Mouse (Mus musculus): Measurements from ENCODE around the gene Rab28. TPM values are rescaled to one million over a fixed set of nuclear protein-coding genes. Genes with fewer than 3 reads are reported as not detected.
"Not testable (repeated sequence)": the region's sequence is repeated elsewhere in the genome, so short reads cannot be mapped to it uniquely, and the experiment has no call there.

The Rab28 gene
- total RNA-seq (2021) = 10 to 100 TPM; 60.8 TPM
- long read RNA-seq, experiment 1, transcript Rab28-203 (8 exons, 1,697 nt) = minor isoform, 23 of 198 reads
- long read RNA-seq, experiment 1, transcript Rab28-201 (7 exons, 1,635 nt) = major isoform, 161 of 198 reads
- long read RNA-seq, experiment 1, partial matches to known transcripts = 1 of 198 reads
- long read RNA-seq, experiment 1, other reads (novel, unspliced or antisense) = 13 of 198 reads
- long read RNA-seq, experiment 2, transcript Rab28-201 (7 exons, 1,635 nt) = major isoform, 134 of 171 reads
- long read RNA-seq, experiment 2, transcript Rab28-203 (8 exons, 1,697 nt) = minor isoform, 21 of 171 reads
- long read RNA-seq, experiment 2, partial matches to known transcripts = 0 of 171 reads
- long read RNA-seq, experiment 2, other reads (novel, unspliced or antisense) = 16 of 171 reads

DNA sequence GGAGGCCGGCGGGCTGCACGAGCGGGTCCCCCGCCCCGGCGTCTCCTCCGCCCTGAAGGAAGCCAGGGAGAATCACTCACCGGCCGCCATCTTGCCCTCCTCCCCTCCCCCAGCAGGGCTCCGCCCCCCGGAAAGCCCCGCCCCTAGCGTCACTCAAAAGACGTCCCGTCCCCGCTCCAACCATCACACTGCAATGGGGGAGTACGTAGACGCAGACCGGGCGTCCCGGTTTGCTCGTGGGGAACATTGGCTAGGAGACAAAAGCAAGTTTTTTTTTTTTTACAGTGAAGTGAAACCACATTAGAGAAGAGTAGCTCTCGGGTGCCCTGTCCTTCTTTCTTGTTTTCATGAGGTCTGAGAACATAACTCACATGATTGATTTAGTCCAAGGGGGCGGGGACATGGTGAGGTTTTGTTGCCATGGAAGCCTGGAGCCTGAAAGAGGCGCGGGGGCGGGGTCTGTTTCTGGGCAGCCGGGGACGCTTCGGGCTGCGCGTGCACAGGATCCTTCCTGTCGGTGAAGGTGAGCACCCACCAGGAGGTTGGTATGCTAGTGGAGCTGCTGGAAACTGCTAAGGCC lies at the start of gene Rab28:
Rab28 (minus strand) TSS at position 107 of the 580 bp plus-strand sequence.
- intact Hi-C loops (cut with DNase I) = no loop called here
- DNase-seq (ENCODE audit: low spot score in 2 of 2) = peak; percentile 96 to 99

DNA sequence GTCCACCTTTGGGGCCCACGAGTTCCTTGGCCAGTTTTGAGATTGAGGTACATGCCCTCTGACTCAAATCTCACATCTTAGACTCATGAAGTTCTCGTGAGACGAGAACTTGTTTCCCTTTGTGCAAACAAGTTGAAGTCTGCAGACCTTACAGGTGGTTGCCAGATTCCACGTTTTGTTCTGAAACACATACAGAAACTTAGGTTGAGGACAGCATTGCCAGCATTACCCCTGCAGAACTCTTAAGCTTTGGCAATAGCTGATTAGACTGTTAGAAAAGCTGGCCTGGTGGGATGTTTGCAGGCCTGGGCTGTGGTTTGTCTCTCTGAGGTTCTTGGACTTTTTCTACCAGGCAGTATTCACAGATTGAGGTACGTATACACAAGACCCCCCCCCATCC lies 49.4 kb upstream of the Rab28 start:
- no peak for DNase-seq (ENCODE audit: low spot score in 2 of 2)
- intact Hi-C loops (cut with DNase I) = no loop called here

DNA sequence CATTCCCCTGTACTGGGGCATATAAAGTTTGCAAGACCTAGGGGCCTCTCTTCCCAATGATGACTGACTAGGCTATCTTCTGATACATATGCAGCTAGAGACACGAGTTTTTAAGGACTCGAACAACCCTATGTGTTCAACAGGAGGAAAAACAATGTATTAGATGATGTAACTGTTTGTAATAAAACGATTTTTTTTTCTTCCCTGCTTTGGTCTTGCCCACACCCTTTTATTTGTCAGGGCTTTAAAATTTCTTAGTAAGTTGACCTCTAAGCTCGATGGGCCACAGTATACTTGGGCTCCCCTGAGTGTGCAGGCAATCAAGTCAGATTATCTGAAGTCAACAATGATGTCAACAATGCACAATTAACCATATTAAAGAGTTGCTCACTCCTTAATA lies 48.4 kb upstream of the Rab28 start:
- no peak for DNase-seq (ENCODE audit: low spot score in 2 of 2)
- intact Hi-C loops (cut with DNase I) = no loop called here

DNA sequence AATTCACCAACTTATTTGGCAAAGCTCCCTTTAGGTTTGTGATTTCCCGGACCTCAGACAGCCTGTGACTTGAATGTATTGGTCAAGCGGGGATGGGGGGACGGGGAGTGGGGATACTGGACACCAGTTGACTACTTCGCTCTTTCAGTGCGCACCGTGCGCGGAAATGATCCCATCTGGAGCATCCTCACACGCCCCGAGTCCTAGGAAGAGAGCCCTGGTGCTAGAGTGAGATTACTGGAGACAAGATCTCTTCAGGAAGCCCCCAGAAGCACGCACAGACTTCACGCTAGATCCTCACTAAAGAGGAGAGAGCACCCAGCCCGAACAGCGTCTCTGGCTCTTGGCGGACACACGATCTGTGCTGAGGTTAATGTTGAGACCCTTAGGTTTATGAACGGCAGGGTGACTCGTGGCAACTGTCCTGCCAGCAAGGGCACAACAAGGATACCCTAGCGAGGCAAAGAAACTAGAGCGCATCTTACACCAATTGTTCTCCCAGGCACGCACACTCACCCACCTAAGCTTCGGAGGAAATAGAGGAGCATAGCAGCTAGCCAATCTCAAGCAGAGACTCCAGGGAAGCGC lies 47.5 kb upstream of the Rab28 start:
- no peak for DNase-seq (ENCODE audit: low spot score in 2 of 2)
- intact Hi-C loops (cut with DNase I) = no loop called here

DNA sequence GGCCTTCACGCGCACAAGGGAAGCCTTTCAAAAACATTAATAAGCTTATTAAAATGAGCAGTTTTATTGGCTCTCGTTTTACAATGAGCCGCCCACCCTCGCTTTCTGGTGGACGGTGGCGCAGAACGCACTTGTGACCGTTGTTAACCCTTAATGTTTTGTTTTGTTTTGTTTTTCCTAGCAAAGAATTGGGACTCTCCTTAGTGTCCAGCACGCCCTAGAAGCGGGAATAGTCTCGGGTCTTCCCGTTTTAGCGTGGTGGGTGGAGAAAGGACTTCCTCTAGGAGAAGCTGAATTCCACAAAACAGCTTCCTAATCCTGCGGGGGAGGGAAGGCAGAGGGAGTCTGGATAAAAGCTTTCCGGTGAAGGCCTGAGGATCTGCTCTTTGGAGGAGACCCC lies 46.9 kb upstream of the Rab28 start:
- DNase-seq (ENCODE audit: low spot score in 2 of 2) = no peak
- intact Hi-C loops (cut with DNase I) = no loop called here

DNA sequence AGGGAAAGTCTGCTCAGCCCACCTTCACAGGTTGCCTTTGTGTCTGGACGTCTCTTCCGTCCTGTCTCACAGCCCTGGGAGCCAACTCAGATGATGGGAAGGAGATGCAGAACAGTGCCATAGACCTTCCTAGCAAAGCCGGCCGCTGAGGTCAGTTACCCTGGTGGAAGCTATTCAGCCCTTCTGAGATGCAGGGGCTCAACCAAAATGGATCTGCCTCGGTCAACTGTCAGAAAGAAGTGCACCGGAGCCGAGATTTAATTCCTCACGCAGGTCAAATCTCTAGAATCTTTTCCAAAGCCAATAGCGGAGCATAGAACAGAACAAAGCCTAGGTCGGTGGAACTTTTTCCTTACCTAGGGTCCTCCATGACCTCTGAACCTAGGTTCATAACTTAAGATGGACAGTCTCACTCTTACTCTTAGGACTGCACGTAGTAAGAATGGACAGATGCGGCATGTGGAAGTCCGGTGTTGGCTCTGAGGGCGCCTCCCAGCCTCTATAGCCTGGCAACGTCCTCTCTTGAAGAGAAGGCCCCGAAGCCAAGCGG lies 46.3 kb upstream of the Rab28 start:
- no peak for DNase-seq (ENCODE audit: low spot score in 2 of 2)
- intact Hi-C loops (cut with DNase I) = no loop called here

DNA sequence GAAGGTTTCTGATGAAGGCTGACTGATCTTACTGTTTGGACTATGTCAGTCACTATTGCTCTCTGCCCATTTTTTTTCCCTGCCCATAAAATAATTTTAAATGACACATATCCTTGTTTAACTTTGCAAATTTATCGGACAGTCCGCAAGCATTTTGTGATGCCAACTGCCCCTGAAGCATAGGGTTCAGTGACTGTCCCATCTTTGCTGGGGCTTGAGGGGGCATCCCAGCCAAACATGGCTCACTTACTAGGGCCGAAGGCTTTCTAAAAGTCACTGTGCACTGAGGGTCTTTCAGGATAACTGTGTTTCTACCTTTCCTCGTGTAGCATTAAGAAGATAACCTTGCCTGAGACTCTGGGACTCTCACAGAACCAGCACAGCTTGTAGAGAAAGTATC lies 44.8 kb upstream of the Rab28 start:
- DNase-seq (ENCODE audit: low spot score in 2 of 2) = no peak
- intact Hi-C loops (cut with DNase I) = no loop called here

DNA sequence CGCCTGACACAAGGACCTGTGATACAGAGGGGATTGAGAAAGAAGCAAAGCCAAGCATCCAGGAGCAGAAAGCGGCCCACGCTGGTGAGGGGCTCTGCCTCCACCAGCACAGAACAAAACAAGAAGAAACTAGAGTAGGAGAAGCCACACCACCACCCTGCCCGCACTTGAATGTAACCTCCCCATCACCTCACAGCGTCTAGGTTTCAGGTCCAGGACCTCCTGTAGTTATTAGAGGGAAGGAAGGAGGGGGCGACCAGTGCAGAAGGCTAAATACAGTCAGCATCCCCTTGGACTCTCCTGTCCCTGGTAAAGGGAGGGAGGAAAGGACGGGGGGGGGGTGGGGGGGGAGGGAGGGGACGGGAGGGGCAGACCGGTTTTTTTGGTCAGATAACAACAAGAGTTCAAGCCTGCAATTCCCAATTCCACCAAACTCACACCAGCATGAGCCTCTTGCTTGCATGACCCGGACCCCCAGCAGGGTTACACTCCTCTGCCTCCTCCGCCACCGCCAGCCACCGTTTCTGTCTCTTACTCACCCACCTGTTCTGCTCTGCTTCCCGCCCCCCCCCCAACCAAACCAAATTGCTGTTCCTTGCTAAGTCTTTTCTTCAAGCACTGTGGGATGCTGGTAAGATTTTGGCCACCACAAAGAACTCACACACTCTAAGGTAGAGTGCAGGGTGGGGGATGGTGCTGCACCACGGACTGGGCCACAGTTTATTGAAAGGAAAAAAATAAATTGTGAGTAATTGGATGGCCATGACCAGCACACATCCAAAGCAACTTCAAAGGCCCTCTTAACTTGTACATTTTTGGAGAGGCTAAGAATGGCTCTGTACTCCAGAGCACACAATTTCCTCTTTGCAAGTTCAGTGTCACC lies 37.2 kb upstream of the Rab28 start:
- intact Hi-C loops (cut with DNase I) = no loop called here

DNA sequence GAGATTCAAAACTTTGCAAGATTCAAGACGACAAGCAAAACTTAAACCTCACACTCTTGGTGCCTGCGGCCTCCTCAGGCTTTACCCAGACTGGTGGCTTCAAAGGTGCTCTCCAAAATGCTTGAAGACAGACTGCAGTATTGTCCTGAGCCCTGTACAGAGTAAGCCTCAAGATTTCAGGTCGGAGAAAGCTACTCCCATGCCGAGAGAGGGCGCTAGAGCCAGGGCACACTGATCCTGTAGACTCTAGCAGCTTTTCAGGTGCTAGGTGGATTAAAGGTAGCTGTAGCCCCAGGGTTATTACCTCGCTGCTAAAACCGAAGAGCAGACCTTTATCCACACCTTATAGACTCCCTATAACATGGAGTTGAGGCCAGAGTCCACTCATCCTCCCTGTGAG lies 36.3 kb upstream of the Rab28 start:
- DNase-seq (ENCODE audit: low spot score in 2 of 2) = no peak
- intact Hi-C loops (cut with DNase I) = no loop called here

More for the DNA sequence above, 37.2 kb upstream of the Rab28 start:
- DNase-seq (ENCODE audit: low spot score in 2 of 2) = no peak

DNA sequence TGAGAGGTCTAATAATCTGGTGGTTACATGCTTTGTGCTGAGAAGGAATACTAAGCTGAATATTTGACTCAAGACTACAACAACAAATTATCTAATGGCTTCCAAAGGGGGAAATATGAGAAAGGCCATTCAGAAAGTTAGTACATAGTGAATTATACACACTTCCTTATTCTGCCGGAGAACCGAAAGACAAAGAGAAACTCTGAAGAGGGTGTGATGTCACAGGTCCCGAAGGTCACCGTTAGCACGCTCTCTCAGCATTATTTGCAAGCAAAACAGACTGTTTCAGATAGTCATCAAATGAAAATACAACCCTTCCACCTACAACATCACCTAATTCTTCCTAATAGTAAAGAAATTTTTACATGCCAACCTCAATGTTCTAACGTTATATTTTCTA lies 30.9 kb upstream of the Rab28 start:
- intact Hi-C loops (cut with DNase I) = no loop called here
- no peak for DNase-seq (ENCODE audit: low spot score in 2 of 2)

DNA sequence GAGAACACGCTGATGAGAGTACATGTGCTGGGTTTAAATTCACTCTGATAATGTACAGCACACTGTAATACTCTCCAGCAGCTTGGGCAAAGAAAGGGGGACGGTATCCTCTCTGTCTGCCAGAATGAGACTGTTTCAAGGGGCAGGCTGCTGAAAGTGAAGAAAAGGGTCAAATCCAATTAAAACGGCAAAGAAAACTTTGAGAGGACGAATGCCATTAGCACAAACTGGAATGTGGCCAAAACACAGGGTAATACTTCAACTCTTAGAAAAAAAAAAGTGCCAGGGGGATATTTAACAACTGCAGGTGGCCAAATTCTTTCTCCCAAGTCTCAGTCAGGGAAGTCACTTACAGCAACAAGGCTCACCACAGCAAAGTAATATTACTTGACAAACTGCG lies 29.1 kb upstream of the Rab28 start:
- intact Hi-C loops (cut with DNase I) = no loop called here
- no peak for DNase-seq (ENCODE audit: low spot score in 2 of 2)

DNA sequence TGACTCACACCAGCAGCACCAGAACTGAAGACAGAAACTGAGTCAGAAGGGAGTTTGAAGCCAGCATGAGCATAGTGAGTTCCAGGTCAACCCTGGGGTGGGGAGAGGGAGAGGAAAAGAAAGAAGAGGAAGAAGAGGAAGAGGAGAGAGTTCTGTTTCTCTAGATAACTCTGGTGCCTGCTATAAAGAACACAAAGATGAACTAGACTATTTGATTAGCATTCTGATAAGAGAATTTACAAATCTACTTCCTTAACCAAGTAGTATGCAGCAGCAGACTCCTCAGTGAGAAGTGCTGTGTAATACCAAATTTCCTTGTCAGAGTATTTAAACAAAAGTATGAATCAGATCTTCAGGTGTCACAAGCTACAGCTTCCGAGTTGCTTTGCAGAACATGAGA lies 19.1 kb upstream of the Rab28 start:
- intact Hi-C loops (cut with DNase I) = no loop called here
- DNase-seq (ENCODE audit: low spot score in 2 of 2) = no peak

DNA sequence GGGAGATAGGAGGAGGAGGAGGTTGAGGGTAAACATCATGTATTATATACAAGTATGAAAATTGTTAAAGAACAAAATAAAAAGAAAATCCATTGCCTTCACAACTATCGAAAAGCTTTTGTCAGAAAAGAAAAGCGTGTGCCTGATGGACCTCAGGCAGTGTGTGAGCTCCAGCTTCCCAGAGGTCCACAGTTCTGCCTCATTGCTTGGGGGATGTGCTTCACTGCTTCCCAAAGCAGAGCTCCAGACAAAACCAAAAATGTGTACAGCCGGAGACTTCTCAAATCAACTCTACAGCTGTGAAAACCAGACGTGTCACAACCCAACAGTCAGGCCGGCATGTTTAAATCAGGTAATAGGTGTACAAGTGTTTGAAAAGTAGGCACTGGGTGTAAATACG lies 17.6 kb upstream of the Rab28 start:
- DNase-seq (ENCODE audit: low spot score in 2 of 2) = no peak
- intact Hi-C loops (cut with DNase I) = no loop called here

DNA sequence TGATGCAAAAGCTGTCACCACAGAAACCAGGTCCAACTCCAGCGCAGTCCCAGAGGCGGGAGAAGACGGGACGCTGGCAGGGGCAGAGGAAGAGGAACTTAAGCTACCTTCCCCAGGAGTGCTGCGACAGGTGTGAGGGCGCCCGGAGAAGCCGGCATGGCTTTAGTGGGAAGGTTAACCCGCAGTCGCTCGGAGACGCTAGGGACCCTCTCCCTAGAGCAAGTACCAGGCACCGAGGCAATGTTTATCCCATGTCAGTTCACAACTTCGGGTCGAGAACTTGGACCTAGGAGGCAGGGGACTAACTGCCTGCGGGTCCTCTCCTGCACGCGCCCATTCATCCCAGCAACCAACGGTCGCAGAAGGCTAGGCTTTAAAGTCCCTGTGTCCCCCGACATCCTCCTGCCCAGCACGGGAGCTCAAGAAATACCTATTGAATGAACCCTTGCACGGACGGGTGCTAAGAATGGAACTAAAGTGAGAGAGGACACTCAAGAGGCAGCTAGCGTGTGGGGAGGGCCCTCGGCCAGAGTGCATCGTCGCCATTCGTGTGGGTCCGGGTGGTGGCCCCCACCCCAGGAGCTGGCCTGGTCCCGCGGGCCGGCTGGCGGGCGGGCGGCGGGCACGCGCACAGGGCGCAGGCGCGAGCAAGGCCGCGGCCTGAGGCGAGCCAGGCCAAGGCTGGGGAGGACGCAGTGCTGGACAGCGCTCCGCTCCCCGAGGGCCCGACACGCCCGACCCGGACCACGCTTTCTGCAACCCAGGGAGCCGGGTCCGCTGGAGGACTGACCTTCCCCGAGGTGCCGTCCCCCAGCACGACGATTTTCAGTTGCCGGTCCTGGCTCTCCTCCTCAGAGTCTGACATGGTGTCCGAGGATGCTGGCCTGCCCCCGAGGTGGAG lies 592 bp downstream of the Rab28 start:
- peak; percentile 27 to 47 for DNase-seq (ENCODE audit: low spot score in 2 of 2)
- intact Hi-C loops (cut with DNase I) = no loop called here

DNA sequence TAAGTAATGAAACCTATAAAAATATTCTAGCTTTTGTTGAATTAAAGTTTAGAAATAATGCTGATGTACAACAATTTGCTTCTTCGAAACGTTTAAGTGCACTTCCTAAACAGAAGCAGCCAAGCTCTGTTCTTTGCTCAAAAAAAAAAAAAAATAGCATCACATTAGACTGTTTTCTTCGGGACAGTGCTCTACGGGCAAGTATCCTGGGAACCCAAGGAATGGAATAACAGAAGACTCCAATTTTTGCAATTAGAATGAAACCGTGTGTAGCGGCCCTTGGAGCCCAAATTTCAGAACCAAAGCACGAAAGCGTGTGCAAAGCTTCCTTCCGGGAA lies 1.2 kb downstream of the Rab28 start:
- no peak for DNase-seq (ENCODE audit: low spot score in 2 of 2)
- intact Hi-C loops (cut with DNase I) = no loop called here

DNA sequence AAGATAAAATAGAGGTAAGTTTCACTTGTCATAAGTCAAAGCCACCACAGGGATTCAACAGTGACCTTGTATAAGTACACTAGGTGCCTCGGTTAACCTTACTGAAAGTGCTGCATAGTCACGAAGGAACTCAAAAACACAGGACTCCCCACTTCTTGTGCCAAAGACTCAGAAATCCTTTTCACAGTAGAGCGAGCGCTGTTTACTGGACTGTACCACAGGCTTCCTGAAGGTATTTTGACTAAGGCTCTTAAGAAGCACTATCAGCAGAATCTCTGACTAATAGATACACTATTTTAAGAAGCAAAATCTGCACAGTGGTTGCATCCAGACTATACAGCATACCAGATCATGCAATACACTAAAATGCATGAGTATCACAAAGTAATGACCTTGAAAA lies 6.9 kb downstream of the Rab28 start:
- intact Hi-C loops (cut with DNase I); DNase-seq (ENCODE audit: low spot score in 2 of 2): not testable (repeated sequence)

DNA sequence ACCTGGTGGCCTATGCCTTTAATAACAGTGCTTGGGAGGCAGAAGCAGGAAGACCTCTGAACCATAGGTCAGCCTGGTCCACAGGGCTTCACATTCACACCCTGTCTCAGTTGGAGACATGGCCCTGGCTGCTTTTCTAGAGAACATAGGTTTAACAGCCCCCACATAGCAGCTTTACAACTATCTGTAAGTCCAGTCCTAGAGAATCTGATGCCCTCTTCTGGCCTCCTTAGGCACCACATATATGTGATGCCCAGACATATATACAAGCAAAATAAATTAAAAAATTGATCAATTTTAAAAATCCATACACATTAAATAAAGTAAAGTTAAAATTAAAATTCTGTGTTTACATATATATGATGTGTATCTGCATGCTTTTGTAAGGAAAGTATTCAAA lies 10.0 kb downstream of the Rab28 start:
- intact Hi-C loops (cut with DNase I) = no loop called here
- DNase-seq (ENCODE audit: low spot score in 2 of 2) = no peak

DNA sequence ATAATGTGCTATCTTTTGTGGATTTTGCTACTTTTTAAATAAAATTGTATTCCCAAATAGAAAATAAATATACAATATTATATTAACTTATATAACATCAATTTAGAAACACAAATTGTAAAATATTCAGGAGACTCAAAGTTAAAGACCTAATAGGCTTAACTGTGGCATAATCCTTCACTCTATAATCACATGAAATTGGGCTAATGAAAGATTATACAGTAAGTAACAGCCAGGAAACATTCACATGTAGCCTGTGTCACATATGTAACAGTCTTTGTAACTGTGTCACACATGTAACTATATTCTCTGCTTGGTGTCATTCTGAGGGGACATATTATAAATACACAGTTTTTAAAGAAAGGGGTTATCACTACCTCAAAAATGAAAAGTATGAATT lies 22.9 kb downstream of the Rab28 start:
- intact Hi-C loops (cut with DNase I) = no loop called here
- no peak for DNase-seq (ENCODE audit: low spot score in 2 of 2)

DNA sequence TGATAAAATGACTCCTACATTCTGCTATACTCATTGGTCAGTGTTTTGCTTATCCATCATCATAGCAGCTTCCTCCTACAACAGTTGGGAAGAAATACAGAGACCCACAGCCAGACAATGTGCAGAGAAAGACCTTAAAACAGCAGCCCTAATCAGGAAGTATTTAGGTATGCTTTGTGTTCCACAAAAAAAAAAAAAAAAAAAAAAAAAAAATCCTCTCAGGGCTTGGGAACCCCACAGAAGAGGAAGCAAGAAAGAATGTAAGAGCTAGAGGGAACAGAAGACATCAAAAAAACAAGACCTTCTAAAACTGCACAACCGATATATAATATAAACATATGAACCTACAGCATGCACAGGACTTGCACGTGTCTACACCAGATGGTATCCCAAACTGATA lies 24.0 kb downstream of the Rab28 start:
- DNase-seq (ENCODE audit: low spot score in 2 of 2) = no peak
- intact Hi-C loops (cut with DNase I) = no loop called here
